Mouse (Mus musculus) liver, embryonic 12.5 days (tissue): Measurements from ENCODE around the gene Kcnj11. TPM values are rescaled to one million over a fixed set of nuclear protein-coding genes. Genes with fewer than 3 reads are reported as not detected.

ENCODE experiments used
- polyA plus RNA-seq: library from polyadenylated mRNA; unstranded; fragments of >200 nt; fragmentation: Nextera tagmentation; extraction: Ambion mirVana; gene quantifications from 2 replicates; pipeline ENCODE4 v1.2.1, GENCODE M21; 2016

Kcnj11 gene
- polyA plus RNA-seq, 1 experiment from 2014 or later = not detected

Other genes with a start within 250 kb of the Kcnj11 start
- gene Kdelr1, start 228.0 kb downstream of the Kcnj11 start, polyA plus RNA-seq = 24.2 and 25.6 TPM in 2 replicates
- 0.17 and 0.24 TPM in 2 replicates for gene Grin2d, start 222.4 kb downstream of the Kcnj11 start, polyA plus RNA-seq
- gene Syngr4, start 204.1 kb downstream of the Kcnj11 start, polyA plus RNA-seq = 0.68 and 0.94 TPM in 2 replicates
- gene Tmem143, start 203.8 kb downstream of the Kcnj11 start, polyA plus RNA-seq = 3.8 and 3.9 TPM in 2 replicates
- 61.6 and 68.2 TPM in 2 replicates for gene Emp3, start 179.4 kb downstream of the Kcnj11 start, polyA plus RNA-seq
- gene Ccdc114, start 176.7 kb downstream of the Kcnj11 start, polyA plus RNA-seq = 1.6 and 2.0 TPM in 2 replicates
- gene Abcc6, start 70.5 kb downstream of the Kcnj11 start, polyA plus RNA-seq = 4.9 and 5.3 TPM in 2 replicates
- 48.0 and 52.5 TPM in 2 replicates for gene Nomo1, start 67.1 kb downstream of the Kcnj11 start, polyA plus RNA-seq
- gene Abcc8, start 79.3 kb upstream of the Kcnj11 start, polyA plus RNA-seq = 0.20 and 0.33 TPM in 2 replicates
- gene Ush1c, start 137.7 kb upstream of the Kcnj11 start, polyA plus RNA-seq = 0.11 TPM in 1 of 2 replicates, not detected in the other
- gene Otog, start 140.2 kb upstream of the Kcnj11 start, polyA plus RNA-seq = not detected in 2 replicates